In the genomic region with DNA sequence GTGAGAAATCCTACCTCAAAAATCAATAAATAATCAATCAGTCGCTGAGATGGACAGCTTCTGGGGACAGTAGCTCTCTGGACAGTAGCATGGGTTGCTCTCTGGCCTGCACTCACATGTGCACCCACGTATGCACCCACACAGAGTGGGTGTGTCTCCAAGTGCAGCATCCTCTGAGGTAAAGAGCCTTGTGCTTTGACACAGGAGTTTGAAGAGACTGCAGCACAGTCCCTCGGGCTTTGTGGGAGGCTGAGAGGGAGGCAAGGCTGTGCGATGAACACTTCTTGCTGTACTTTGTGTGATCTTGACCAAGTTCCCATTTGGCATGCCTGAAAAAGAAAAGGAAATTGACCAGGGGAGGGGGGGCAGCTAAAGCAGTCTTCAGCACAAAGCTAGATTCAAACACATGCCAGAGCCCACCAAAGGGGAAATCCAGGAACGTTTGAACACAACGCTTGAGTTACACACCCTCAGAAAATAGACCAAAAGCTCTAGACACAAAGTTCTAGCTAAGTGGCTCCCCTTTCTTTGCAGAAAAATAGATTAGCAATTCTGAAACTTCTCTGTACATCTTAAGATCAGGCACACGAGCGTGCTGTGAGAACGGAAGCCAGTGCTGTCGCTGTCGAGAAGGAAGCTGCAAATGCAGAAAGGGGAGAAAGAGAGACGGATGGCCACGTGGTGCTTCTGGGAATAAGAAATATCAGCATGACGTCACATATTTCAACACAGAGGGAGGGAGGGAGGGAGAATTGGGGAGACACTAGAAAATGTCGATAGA, we compare ENCODE assay signal across 23 mouse cellular contexts. TPM values are rescaled to one million over a fixed set of nuclear protein-coding genes. Genes with fewer than 3 reads are reported as not detected.
DNase-seq lines count a peak whose midpoint lies in the region; TF ChIP-seq lines count a peak whose summit lies in the region.
"Had no signal": no experiment of that assay in that cellular context is flagged by ENCODE, and none has a peak within 500 bp of the region (broad histone marks: within the 10 kb centered on the region; RNA-seq: fewer than 3 reads in every experiment).

No protein-coding gene starts in this region.

- H3K4me3 ChIP-seq in cortical plate, adult 2 months (ENCODE audit: insufficient read depth, low read length) = no peak overlapping the region
- H3K4me3 ChIP-seq in midbrain, embryonic 10.5 days = no peak overlapping the region
- H3K4me3 ChIP-seq: forebrain, embryonic 10.5 days; gastrocnemius, adult 2 months; heart, embryonic 12.5 days; heart, embryonic 15.5 days; hindbrain, embryonic 10.5 days; hindbrain, embryonic 13.5 days had no signal

- H3K36me3 ChIP-seq in midbrain, embryonic 10.5 days = no peaks in the 10 kb centered on the region
- H3K36me3 ChIP-seq: forebrain, embryonic 10.5 days; heart, embryonic 12.5 days; heart, embryonic 15.5 days; hindbrain, embryonic 10.5 days; hindbrain, embryonic 13.5 days had no signal

- peak; percentile 55 for DNase-seq in CD4-positive helper T cell, adult 2 months (ENCODE audit: low read depth, low spot score)
- DNase-seq in CD4-positive, CD25-positive, alpha-beta regulatory T cell, adult 2 months (ENCODE audit: low read depth, low spot score) = peak; percentile 72
- no peak for DNase-seq in ovary, postnatal 10 days (ENCODE audit: low spot score)
- no peak for DNase-seq in right cerebral cortex, postnatal 4 days
- no peak for DNase-seq in midbrain, embryonic 10.5 days (ENCODE audit: low spot score)
- DNase-seq: adrenal gland, adult 8-10 months; adrenal gland, postnatal 25 days; cerebellum, adult 11-12 months; cerebellum, adult 8-10 months; cerebellum, postnatal 10 days; cerebellum, postnatal 36 days; gastrocnemius, adult 2 months; gastrocnemius, postnatal 25 days; heart, adult 18-20 months; heart, postnatal 10 days; heart, postnatal 36 days had no signal

- no peaks in the 10 kb centered on the region for H3K27me3 ChIP-seq in midbrain, embryonic 10.5 days (ENCODE audit: low read depth, poor library complexity, severe bottlenecking)
- H3K27me3 ChIP-seq: heart, embryonic 12.5 days; heart, embryonic 15.5 days; hindbrain, embryonic 13.5 days had no signal

- 86% methylated on average over 15 of the region's 15 CpGs for WGBS in midbrain, embryonic 10.5 days

- H3K9me3 ChIP-seq in midbrain, embryonic 10.5 days (replicated peaks) = no peaks in the 10 kb centered on the region
- H3K9me3 ChIP-seq: forebrain, embryonic 10.5 days; heart, embryonic 15.5 days; hindbrain, embryonic 13.5 days had no signal

- TF ChIP-seq POLR2A in cortical plate, adult 2 months (IDR thresholded peaks at IDR 0.05; ENCODE audit: extremely low read depth, insufficient read depth, low read length) = 0 out of 2 replicates have a peak, but pooled peaks have one; percentile 43

- H3K4me1 ChIP-seq in cortical plate, adult 2 months (ENCODE audit: control insufficient read depth, insufficient read depth, low read length) = no peaks in the 10 kb centered on the region; the same call in 1 of the 2 replicates
- H3K4me1 ChIP-seq in midbrain, embryonic 10.5 days = no peaks in the 10 kb centered on the region
- H3K4me1 ChIP-seq: forebrain, embryonic 10.5 days; heart, embryonic 12.5 days; heart, embryonic 15.5 days; hindbrain, embryonic 10.5 days; hindbrain, embryonic 13.5 days had no signal

- H3K27ac ChIP-seq in cortical plate, adult 2 months (ENCODE audit: insufficient read depth, low read length) = no peak overlapping the region
- H3K27ac ChIP-seq in midbrain, embryonic 10.5 days (replicated peaks) = no peak overlapping the region
- H3K27ac ChIP-seq: forebrain, embryonic 10.5 days; gastrocnemius, adult 2 months; heart, embryonic 15.5 days; hindbrain, embryonic 10.5 days; hindbrain, embryonic 13.5 days had no signal

- no peak for TF ChIP-seq CTCF in cortical plate, adult 2 months (IDR thresholded peaks at IDR 0.05; ENCODE audit: extremely low read depth, insufficient read depth, low read length)

RNA-seq across cellular contexts. Expression of gene Bcl11b, which starts 19.6 kb away (rescaled TPM):
- 23.9 and 27.2 TPM in 2 replicates for polyA plus RNA-seq in cortical plate, adult 2 months (2012; rRNA removed)
- polyA plus RNA-seq in midbrain, embryonic 10.5 days (2016; fragmentation: Nextera tagmentation; extraction: Ambion mirVana) = 2.5 and 3.9 TPM in 2 replicates
- polyA plus RNA-seq: C2C12 had no signal

Comparison
In these comparisons a context has a peak if more than half of its experiments do, and no peak if none do; other contexts are left out.
1. DNase-seq: peak in CD4-positive helper T cell, adult 2 months (single experiment) and CD4-positive, CD25-positive, alpha-beta regulatory T cell, adult 2 months (single experiment); none in ovary, postnatal 10 days (single experiment), right cerebral cortex, postnatal 4 days (single experiment) and midbrain, embryonic 10.5 days (single experiment).